Mouse (Mus musculus) stomach, postnatal 0 days (tissue): Measurements from ENCODE around the gene Zbtb21. TPM values are rescaled to one million over a fixed set of nuclear protein-coding genes. Genes with fewer than 3 reads are reported as not detected.
A peak's percentile ranks its signal among the peaks of the same experiment; 100 is the strongest.

ENCODE experiments used
- ATAC-seq: fragments of 200-750 bp; cut with Nextera tagmentation; 2 replicates; pipeline ENCODE4 v1.8.0; 2017; ENCODE audit not compliant: low FRiP score, low TSS enrichment
- DNase-seq: peaks from one replicate; pipeline ENCODE4 v3.0.0-alpha.2; 2016; ENCODE audit warnings: low spot score
- H3K27ac ChIP-seq: fragments of 300-500 bp; sonication (generic); replicated peaks from 2 replicates; pipeline ENCODE4 v1.5.1; 2014; ENCODE audit warnings: mild to moderate bottlenecking, control low read depth
- H3K27me3 ChIP-seq: fragments of 300-500 bp; sonication (generic); 2 replicates; pipeline ENCODE4 v1.6.1; 2014; ENCODE audit warnings: low read length; ENCODE audit not compliant: control insufficient read depth, insufficient read depth
- H3K36me3 ChIP-seq: fragments of 300-500 bp; sonication (generic); 2 replicates; pipeline ENCODE4 v1.6.1; 2014; ENCODE audit warnings: low read length, mixed read lengths; ENCODE audit not compliant: control insufficient read depth, insufficient read depth
- H3K4me1 ChIP-seq: fragments of 300-500 bp; sonication (generic); replicated peaks from 2 replicates; pipeline ENCODE4 v1.6.1; 2014; ENCODE audit warnings: antibody characterized with exemption; ENCODE audit not compliant: control insufficient read depth, insufficient read depth
- H3K4me2 ChIP-seq: fragments of 300-500 bp; sonication (generic); replicated peaks from 2 replicates; pipeline ENCODE4 v1.6.1; 2014; ENCODE audit warnings: low read depth, mild to moderate bottlenecking, control low read depth, moderate library complexity
- H3K4me3 ChIP-seq: fragments of 300-500 bp; sonication (generic); 2 replicates; pipeline ENCODE4 v1.5.1; 2014; ENCODE audit warnings: low read depth, low read length, control low read depth
- H3K9ac ChIP-seq: fragments of 300-500 bp; sonication (generic); 2 replicates; pipeline ENCODE4 v1.6.1; 2014; ENCODE audit warnings: mild to moderate bottlenecking, low read length, control low read depth, mixed read lengths
- H3K9me3 ChIP-seq: fragments of 300-500 bp; sonication (generic); 2 replicates; pipeline ENCODE4 v1.6.1; 2016; ENCODE audit warnings: low read length; ENCODE audit not compliant: control insufficient read depth
- CTCF ChIP-seq: IDR thresholded peaks from 2 replicates; pipeline ENCODE4 v1.5.1; 2016; ENCODE audit warnings: antibody characterized with exemption, low read depth, mild to moderate bottlenecking, moderate library complexity
- EP300 ChIP-seq: optimal IDR thresholded peaks from 2 replicates; pipeline ENCODE3; 2016; ENCODE audit warnings: antibody characterized with exemption
- WGBS: fragments of 180-500 bp; shearing (Covaris S2); extraction: QIAGEN DNeasy Blood & Tissue Kit; methylation state at CpG from one replicate; pipeline ENCODE4 v1.1.7; 2014; 5-methylcytosine and 5-hydroxymethylcytosine counted together
- polyA plus RNA-seq: library from polyadenylated mRNA; unstranded; fragments of >200 nt; fragmentation: Nextera tagmentation; extraction: Ambion mirVana; gene quantifications from 2 replicates; pipeline ENCODE4 v1.2.1, GENCODE M21; 2015

The Zbtb21 gene
- polyA plus RNA-seq, 1 experiment from 2014 or later, result 5.4 TPM

- ATAC-seq (peak; percentile 76; the same call in 1 of the 2 replicates), DNase-seq (peak; percentile 19)
- TF ChIP-seq CTCF (no peak), EP300 (no peak)
- Histone ChIP-seq H3K9me3 (no peaks in the 10 kb centered on the region), H3K9ac (no peak overlapping the region), H3K27ac (peak overlapping the region; percentile 56), H3K4me3 (no peak overlapping the region), H3K4me2 (0 out of 2 replicates have a peak overlapping the region, but pooled peaks have one; percentile 18), H3K27me3 (no peaks in the 10 kb centered on the region), H3K36me3 (no peaks in the 10 kb centered on the region), H3K4me1 (0 out of 2 replicates have a peak, but pooled peaks cover 5% of the 10 kb centered on the region)
- 18% methylated on average over 5 of the region's 5 CpGs for WGBS
Measured at GRCm38 (mm10) chr16:97897346-97898024, 64.9 kb downstream of the Zbtb21 start.

Other genes with a start within 250 kb of the Zbtb21 start
- 20.4 and 24.1 TPM in 2 replicates for gene Ripk4, start 198.8 kb downstream of the Zbtb21 start, polyA plus RNA-seq
- 2.2 and 2.4 TPM in 2 replicates for gene Prdm15, start 110.8 kb downstream of the Zbtb21 start, polyA plus RNA-seq
- 13.6 and 14.0 TPM in 2 replicates for gene C2cd2, start within 50 bp of the Zbtb21 start, polyA plus RNA-seq
- 25.2 and 25.6 TPM in 2 replicates for gene B230307C23Rik, start 34.7 kb upstream of the Zbtb21 start, polyA plus RNA-seq
- 3.2 and 3.3 TPM in 2 replicates for gene A630089N07Rik, start 119.8 kb upstream of the Zbtb21 start, polyA plus RNA-seq